Mouse (Mus musculus): ENCODE measurements around the gene Rabep1. TPM values are rescaled to one million over a fixed set of nuclear protein-coding genes. Genes with fewer than 3 reads are reported as not detected.

The Rabep1 gene
- polyA plus RNA-seq (2015; fragmentation: Nextera tagmentation; extraction: Ambion mirVana) = 35.6 and 38.1 TPM in 2 replicates

DNA sequence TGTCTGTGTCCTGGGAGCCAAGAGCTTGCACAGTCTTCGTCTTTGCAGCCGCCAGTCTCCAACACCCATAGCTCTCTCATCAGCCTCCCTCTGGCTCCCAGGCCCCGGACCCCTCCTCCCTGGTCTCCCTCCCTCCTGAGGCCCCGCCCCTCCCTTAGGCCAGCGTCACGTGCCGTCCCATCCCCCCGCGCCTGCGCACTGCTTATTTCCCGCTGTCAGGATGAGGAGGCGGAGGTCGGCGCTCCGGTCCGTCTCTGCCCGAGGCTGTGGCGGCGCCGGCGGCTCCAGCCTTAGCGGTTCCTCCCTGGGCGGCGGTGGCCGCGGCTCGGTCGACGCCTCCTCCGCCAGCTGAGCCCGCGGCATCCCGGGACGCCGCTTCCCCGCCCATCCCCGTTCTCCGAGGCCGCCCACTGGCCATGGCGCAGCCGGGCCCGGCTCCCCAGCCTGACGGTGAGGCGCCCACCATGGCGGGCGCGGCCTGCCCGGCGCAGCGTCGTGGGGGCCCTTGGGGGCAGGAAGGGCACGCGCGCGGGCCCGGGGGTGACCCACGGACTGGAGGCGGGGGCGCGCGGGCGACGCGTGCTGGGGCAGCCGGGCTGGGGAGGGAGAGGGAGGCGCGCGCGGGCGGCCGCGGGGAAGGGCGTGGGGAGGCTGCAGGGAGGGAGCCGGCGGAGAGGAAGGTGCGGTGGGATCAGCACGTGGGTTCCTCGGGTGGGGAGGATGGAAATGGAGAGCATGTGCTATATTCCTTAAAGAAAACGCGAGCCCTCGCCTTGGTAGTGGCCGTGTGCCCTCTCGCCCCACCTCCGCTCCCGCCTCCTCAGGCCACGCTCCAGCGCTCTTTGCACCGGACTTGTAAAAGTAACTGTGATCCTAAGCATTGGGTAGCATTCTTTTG lies at the start of gene Rabep1:
Gene Rabep1 (plus strand): TSS at position 220 of the 898 bp plus-strand sequence.
- DNase-seq (ENCODE audit: low spot score) = peak; percentile 95

DNA sequence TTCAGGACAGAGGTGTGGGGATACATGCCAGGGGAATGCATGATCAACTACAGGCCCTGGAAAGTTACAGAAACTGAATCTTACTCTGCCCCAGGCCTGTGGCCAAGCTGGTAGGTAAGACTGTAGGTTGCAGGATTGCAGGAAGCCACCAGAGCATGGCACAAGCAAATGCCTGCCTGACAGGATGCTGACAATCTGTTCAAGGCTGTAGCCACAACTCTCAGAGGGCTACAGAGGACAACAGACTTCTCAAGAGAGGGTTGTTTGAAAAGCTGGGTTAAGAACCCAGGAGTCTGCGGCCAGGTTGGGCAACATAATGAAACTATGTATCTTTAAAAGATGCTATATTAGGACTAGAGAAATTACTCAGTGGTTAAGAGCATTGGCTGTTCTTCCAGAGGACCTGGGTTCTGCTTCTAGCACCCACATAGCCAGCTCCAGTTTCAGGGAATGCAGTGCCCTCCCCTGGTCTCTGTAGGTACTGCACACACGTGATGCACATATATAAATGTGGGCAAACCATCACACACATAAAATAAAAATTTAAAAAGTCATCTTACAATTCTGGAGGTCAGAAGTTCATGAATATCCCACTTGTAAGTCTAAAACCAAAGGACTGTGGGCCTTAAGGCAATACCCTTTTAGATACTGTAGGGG lies 42.2 kb upstream of the Rabep1 start:
- DNase-seq (ENCODE audit: low spot score) = no peak

DNA sequence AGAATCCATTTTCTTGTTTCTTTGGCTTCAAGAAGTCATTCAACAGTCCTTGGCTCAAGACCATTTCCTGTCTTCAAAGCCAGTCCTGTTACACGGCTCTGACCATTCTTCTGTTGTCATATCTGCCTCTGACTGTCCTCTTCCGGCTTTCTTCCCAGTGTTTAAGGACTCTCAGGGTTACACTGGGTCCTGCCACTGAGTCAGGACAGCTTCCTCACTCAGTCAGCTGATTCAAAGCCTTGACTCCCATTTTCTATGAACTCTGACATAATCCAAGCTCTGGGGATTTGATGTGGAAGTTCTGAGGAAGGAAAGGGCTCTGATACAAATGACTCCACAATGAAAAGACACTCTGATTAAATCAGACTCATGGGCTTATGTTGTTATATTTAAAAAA lies 41.7 kb upstream of the Rabep1 start:
- DNase-seq (ENCODE audit: low spot score) = no peak

DNA sequence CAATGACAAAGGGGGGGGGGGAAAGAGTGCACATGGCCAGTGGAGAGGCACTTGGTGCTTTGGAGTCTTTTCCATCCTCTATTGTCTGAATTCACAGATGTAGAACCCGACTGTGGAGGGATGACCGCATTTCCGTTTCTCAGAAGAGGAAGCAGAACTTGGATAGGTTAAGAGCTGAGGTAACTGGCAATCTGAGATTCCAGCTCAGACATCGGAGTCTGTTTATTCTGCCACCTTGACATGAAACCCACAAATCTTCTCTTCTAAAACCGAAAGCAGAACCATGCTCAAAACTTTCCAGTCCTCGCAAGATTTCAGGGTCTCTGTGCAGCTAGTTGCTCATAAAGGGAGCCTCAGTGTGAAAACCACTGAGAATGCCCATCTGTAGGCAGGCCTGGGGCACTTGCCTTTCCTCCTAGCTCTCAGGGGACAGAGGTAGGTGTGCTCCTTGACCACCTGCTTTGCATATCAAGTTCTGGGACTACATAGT lies 40.8 kb upstream of the Rabep1 start:
- peak; percentile 49 for DNase-seq (ENCODE audit: low spot score)

DNA sequence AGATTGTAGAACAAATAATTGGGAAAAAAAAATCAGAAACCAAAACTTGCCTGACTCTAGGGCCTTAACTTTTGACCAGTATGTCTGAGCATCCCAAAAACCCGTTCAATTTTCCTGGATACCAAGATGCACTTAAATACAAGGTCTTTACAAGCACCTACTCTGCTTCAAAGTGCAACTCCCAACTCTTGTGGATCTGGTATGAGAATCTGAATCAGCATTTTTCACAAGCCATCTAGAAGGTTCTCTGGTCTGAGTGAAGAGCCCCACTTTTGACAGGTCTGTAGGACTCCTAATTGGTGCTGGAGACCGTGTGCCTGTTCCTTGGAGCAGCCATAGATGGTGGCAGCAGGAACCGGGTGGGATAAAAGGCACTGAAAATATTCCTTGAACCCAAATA lies 40.2 kb upstream of the Rabep1 start:
- no peak for DNase-seq (ENCODE audit: low spot score)

DNA sequence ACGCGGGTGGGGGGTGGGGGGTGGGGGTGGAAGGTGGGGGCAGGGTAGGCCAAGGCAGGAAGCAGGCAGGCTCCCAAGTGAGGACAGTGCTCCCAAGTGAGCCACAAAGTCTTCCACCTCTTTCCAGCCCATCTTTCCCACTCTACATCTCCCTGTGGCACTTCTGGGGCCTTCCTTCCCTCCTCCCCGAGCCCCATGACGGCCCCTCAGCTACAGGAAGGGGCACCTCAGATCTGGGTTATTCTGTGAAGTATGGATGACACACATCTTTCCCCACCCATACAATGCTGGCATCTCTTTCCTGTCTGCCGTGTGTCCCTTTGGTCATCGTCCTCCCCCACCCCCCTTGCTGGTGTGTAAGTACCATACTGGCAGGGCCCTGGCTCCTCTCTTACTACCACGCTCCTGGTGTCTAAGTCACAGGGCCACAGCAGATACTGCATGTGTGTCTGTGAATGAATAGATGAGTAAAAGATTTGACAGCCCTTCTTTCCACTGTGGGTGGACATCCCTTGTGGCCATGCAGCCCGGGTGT lies 38.9 kb upstream of the Rabep1 start:
- peak; percentile 14 for DNase-seq (ENCODE audit: low spot score)

DNA sequence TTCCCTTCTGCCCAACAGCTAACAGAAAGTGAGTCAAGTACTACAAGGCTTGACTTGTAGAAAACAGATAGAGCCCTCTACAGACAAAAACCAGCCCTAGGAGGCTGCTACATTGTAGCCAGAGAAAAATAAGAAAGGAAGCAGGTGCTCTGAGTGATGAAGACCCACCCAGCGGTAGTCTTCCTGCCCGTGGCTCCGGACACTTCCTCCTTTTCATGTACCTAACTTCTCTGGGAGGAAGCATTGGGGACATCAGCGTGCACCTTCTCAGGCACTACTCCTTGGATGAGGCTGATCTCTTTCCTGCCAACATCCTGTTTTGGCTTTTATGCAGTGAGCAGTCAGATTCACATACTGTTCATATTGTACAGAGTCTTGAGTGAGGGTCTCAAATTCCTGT lies 37.9 kb upstream of the Rabep1 start:
- DNase-seq (ENCODE audit: low spot score) = no peak

DNA sequence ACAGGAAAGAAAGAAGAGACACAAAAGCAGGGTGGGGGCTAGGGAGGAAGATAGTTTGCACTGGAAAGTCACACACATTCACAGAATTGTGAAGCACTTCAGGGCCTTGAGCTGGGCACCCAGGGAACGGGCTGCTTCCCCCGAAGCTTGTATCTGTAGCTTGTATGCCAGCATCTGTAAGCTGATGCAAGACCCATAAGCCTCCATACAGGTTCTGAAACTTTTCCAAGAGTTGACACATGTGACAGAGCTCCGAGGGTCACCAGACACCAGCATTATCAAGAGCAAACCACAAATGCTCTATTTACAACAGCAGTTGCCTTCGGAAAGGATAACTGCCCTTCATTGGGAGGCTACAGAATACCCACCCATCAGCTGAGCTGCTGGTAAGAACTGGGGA lies 36.9 kb upstream of the Rabep1 start:
- no peak for DNase-seq (ENCODE audit: low spot score)

DNA sequence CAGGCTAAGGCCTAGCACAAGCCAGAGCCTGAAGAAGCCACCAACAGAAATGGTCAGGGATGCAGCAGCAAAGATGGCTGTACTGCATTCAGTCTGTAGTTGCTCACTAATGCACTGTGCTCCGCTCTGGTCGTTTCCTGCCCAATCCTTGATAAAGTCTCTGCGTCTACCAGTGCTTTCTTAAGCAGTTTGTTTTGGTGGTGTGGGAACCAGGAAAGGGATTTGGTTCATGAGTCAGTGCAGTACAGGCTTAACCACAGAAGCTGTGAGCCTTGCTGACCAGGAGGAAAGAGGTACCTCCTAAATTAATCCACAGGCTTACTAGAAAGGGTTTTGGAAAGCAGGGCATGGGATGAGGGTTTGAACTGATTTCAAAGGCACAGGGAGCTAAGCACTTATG lies 36.5 kb upstream of the Rabep1 start:
- DNase-seq (ENCODE audit: low spot score) = no peak

DNA sequence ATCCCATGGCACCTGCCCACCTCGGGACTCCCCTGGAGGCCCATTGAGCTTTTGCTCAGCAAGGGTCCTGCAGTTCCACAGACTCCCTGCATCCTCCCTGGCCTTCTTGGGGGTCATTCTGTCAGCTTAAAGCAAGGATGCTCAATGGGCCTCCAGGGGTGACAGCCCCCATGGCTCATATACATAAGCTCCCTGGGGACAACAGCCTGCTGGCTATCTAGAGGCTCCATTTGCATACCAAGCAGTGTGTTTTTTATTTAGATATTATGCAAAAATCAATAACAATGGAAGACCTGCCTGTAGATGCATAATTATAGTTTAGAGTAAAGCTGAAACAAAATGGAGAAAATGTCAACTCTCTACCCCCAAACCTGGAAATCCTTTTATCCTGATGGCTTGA lies 35.6 kb upstream of the Rabep1 start:
- no peak for DNase-seq (ENCODE audit: low spot score)

DNA sequence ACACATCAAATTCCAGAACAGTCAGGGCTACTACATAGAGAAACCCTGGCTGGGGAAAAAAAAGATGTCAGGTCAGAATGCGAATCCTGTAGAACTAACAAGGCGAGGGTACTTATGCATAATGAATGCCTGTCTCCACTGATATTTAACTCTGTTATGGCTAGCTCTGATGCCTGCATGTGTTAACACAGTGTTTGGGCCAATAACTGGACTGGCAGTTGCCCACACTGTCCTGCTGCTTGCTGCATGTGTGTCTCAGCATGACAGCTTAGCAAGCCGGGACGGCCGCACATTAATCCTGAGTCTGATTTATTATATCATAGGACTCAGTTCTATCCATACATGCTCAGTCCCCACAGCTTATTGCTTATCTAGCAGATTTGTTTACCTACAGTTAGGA lies 33.5 kb upstream of the Rabep1 start:
- DNase-seq (ENCODE audit: low spot score) = no peak

DNA sequence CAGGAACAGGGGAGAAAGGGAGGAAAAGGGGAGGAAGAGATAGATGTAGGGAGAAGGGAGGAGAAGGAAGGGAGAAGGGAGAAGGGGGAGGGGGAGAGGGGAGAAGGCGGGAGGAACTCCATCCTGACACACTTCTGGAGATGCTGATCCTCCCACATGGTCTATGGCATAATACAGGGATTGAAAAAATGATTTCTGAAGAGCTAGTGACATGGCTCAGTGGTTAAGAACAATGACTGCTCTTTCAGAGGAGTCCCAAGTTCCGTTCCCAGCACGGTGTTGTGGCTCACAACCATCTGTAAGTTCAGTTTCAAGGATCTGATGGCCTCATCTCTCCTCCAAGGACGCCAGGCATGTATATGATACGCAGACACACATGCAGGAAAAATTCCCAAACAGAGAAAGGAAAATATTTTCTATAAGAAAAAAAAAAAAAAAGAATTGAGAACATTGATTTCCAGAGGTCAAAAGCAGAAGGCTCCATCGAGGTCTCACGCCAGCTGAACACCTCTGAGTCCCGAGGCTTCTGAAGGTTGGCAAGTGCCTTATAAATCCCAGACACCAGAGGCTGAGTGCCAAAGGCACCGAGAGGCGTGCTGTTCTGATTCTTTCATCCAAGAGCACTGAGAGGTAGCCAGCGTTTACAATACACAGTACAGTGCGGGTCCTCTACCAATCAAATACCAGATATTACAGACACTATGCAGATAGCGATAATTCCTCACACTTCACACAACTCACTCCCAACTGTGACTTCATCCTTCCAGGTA lies 32.9 kb upstream of the Rabep1 start:
- no peak for DNase-seq (ENCODE audit: low spot score)

DNA sequence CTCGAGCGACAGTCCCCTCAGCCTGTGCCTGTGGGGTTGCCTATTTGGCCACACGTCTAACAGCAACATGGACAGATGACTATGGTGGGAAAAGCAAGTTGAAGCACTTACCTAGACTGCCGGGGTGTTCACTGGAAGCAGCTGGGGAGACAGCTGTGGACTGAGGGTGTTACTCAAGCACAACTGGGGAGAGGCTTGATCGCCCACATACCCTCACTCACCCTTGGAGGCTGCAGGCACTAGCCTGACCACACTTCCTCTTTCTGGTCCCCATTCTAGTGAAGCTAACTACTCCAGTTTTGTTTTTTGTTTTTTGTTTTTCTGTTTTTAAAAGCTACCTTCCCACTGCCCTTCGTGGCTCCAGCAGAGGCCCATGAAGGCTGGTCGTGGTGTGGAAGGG lies 32.2 kb upstream of the Rabep1 start, which contains the start of gene Scimp:
Gene Scimp (minus strand): TSS at position 222 of the 400 bp plus-strand sequence.
- DNase-seq (ENCODE audit: low spot score) = no peak

DNA sequence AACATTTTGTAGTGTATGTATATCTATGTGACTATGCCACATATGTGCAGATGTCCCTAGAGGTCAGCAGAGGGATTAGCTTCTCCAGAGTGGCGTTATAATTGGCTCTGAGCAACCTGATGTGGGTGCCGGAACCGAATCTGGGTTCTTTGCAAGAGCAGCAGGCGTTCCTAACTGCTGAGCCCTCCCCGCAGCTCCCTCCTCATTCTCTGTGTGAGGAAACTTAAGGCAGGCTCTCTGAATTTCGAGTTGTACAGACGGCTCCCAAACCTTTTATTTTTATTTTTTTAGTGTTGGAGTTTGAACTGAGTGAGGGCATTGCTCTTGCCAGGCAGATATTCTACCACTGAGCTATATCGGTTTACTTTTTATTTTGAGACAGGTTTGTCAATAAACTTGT lies 29.5 kb upstream of the Rabep1 start:
- DNase-seq (ENCODE audit: low spot score) = no peak

DNA sequence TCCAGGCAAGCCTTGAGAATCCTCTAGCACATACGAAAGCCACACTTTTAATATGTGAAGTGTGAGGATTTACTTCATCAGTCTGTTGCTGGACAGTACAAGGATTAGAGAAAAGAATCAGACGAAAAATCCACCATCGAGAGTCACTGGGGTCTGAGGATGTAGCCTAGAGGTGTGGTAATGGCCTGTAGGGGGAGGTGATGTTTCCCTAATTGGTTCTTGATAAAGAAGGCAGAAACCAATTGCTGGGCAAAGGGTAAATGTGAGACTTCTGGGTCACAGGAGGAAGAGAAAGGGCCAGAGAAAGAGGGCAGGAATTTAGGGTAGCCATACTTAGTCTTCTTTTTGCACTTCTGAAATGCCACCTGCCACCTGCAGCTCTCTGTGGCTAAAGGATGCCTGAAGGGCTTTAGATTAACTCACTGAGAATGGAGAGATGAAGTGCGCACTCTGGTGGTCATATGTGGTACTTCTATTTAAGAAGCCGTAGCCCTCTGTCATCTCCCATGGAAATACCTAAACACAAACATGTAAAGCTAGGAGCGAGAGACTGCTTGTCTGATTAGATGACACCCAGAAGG lies 29.0 kb upstream of the Rabep1 start:
- peak; percentile 82 for DNase-seq (ENCODE audit: low spot score)

DNA sequence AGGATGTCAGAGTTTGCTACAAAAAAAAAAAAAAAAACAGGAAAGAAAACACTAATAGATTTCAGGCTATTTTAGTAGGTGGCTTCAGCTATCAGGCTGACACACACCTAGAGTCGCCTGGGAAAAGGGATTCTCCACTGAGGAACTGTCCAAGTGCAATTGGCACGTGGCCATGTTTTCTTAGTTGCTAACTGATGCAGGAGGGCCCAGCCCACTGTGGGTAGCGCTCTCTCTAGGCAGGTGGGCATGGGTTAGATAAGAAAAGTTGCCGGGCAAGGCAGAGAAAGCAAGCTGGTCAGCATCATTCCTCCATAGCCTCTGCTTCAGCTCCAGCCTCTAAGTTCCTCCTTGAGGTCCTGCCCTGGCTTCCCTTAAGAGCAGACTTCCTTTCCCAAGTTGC lies 27.8 kb upstream of the Rabep1 start:
- DNase-seq (ENCODE audit: low spot score) = no peak

DNA sequence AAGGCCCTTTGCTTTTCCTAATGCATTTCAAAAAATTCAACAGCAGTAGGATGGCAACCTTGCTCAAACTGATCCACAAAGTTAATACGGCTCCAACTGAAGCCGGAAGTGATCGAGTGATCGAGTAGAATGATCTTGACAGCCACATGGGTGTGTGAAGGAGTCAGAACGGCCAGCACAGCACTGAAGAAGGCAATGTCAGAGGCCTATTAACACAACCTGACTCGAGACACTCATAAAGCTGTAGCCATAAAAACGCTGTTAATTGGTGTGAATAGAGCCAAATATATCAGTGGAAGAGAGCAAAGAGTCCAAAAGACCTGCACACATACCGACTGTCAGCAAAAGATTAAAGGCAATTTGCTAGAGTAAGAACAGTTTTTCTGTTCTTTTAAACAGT lies 24.5 kb upstream of the Rabep1 start:
- no peak for DNase-seq (ENCODE audit: low spot score)

DNA sequence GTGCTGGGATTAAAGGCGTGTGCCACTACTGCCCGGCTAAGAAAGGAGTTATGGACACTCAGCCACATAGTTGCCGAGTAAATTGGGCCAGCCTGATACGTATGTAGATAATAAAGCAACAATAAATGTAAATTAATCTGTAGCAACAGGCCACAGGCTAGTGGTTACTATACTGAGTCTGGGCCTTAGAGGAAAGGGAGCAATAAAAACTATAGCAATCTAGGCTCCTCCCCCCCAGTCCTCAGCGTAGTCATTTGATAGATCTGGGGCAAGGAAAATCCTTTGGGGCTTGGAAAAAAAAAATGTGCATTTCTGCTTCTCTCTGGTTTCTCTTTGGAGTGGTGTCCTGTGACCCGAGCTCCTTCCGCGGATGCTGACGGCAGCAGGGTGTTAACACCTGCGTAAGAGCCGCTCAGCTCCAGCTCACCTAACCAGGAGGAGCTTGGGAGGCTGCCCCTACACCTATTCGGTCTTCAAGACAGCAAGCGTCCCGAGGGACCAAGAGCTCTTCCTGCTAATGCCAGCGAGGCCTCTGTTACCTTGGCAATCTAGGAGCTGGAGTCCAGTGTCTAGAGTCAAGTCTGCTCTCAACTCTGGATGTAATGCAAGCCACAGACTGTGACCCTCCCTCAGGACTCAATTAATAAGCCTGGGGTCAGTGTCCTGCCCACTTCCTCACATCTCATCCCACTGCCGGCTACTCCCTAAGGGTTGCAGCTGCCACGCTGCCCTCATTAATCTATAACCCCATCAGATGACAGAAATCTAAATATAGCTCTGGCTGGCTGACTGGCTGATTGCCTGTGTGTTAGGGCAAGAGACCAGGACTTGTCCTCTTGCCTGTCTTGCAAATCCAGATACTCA lies 22.6 kb upstream of the Rabep1 start:
- no peak for DNase-seq (ENCODE audit: low spot score)

DNA sequence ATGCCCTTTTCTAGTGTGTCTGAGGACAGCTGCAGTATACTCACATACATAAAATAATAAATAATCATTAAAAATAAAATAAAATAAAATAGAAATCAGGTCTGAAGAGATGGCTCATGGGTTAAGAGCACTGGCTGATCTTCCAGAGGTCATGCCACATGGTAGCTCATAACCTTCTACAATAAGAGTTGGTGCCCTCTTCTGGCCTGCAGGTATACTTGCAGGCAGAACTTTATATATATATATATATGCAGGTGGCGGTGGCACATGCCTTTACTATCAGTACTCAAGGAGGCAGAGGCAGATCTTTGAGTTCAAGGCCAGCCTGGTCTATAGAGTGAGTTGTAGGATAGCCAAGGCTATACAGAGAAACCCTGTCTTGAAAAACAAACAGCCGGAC lies 18.4 kb upstream of the Rabep1 start:
- peak; percentile 30 for DNase-seq (ENCODE audit: low spot score)

DNA sequence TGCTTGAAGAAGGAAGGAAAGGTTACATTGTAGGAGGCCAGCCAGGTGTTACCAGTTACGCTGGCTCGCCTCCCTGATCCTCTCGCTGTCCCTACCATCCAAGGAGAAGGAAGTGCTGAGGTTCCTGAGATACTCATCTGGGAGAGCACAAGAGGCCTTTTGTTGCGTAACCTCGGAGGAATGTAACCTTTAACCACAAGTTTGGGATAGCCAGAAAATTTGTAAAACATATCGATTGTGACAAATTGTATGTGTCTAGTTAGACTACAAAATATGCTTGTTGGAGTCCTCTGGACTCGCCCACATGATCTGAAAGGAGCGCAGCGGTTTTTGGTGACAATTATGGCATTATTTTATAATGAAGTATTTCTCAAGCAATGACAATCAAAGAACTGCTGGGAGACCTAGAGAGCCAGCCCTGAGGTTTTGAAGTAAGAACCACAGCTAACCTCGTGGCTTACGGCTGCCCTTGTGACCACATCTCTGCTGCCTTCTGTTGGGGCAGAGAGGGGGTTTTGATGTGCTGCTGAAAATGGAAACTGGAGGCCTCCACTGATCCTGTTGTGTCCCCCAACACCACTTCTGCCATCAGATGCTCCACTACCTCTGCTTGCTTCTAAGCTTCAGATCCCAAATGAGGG lies 15.5 kb upstream of the Rabep1 start:
- DNase-seq (ENCODE audit: low spot score) = no peak

Measured in thymus, postnatal 0 days (tissue).